In the genomic region with DNA sequence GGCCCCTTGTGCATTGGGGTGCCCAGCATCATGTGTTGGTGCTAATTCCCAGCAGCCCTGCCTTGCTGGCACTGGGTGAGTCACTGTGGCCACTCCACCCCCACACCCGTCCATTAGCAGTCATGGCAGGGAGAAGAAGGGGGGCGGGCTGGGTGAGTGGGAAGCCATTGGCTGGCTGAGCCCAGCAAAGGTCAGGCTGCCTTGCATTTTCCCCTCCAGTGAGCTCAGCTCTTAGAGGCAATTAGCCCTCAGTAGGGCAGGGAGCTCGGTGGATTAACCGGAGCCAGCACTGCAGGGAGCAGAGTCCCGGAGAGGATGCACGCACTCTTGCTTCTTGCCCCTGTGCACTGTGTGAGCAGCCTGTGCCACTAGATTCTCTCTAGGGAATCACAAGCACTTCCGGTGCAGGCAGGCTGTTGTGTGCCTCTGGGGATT, we compare ENCODE assay signal across 9 mouse cellular contexts. TPM values are rescaled to one million over a fixed set of nuclear protein-coding genes. Genes with fewer than 3 reads are reported as not detected.
DNase-seq lines count a peak whose midpoint lies in the region; ATAC-seq lines count a peak whose summit lies in the region.
"Had no signal": no experiment of that assay in that cellular context is flagged by ENCODE, and none has a peak within 500 bp of the region (broad histone marks: within the 10 kb centered on the region; RNA-seq: fewer than 3 reads in every experiment).

No protein-coding gene starts in this region.

- 5% methylated on average over 6 of the region's 7 CpGs for WGBS in forebrain, embryonic 15.5 days
- WGBS in midbrain, embryonic 15.5 days = 5% methylated on average over 7 of the region's 7 CpGs

- peak; percentile 21 for DNase-seq in layer of hippocampus, adult 11-12 months (ENCODE audit: low spot score)
- DNase-seq in layer of hippocampus, adult 9-10 months (ENCODE audit: low spot score) = no peak
- peak; percentile 52 for DNase-seq in kidney, postnatal 14 days
- no peak for DNase-seq in cerebellum, adult 11-12 months
- DNase-seq in lung, adult 18-20 months = no peak
- DNase-seq in lung, postnatal 4 days = no peak
- DNase-seq: liver, embryonic 13.5 days had no signal

- H3K9ac ChIP-seq in forebrain, embryonic 15.5 days (replicated peaks) = no peak overlapping the region
- H3K9ac ChIP-seq in midbrain, embryonic 15.5 days = no peak overlapping the region
- H3K9ac ChIP-seq: liver, embryonic 13.5 days had no signal

- no peak overlapping the region for H3K4me3 ChIP-seq in forebrain, embryonic 15.5 days
- no peak overlapping the region for H3K4me3 ChIP-seq in midbrain, embryonic 15.5 days
- H3K4me3 ChIP-seq: liver, embryonic 13.5 days had no signal

- H3K27ac ChIP-seq in forebrain, embryonic 15.5 days (replicated peaks) = no peak overlapping the region
- H3K27ac ChIP-seq in midbrain, embryonic 15.5 days = peak overlapping the region; percentile 32; the same call in 1 of the 2 replicates
- H3K27ac ChIP-seq: liver, embryonic 13.5 days had no signal

- no peaks in the 10 kb centered on the region for H3K36me3 ChIP-seq in forebrain, embryonic 15.5 days
- H3K36me3 ChIP-seq in midbrain, embryonic 15.5 days (replicated peaks) = no peaks in the 10 kb centered on the region
- H3K36me3 ChIP-seq: liver, embryonic 13.5 days had no signal

- H3K9me3 ChIP-seq in forebrain, embryonic 15.5 days = no peaks in the 10 kb centered on the region
- no peaks in the 10 kb centered on the region for H3K9me3 ChIP-seq in midbrain, embryonic 15.5 days
- H3K9me3 ChIP-seq: liver, embryonic 13.5 days had no signal

- no peaks in the 10 kb centered on the region for H3K27me3 ChIP-seq in forebrain, embryonic 15.5 days
- H3K27me3 ChIP-seq in midbrain, embryonic 15.5 days (replicated peaks) = no peaks in the 10 kb centered on the region

- H3K4me1 ChIP-seq in forebrain, embryonic 15.5 days = peaks cover 27% of the 10 kb centered on the region
- peaks cover 37% of the 10 kb centered on the region for H3K4me1 ChIP-seq in midbrain, embryonic 15.5 days
- H3K4me1 ChIP-seq: liver, embryonic 13.5 days had no signal

- ATAC-seq in forebrain, embryonic 15.5 days (replicated peaks) = peak; percentile 71
- peak; percentile 75 for ATAC-seq in midbrain, embryonic 15.5 days (replicated peaks)

- H3K4me2 ChIP-seq in forebrain, embryonic 15.5 days (replicated peaks) = no peak overlapping the region
- no peak overlapping the region for H3K4me2 ChIP-seq in midbrain, embryonic 15.5 days
- H3K4me2 ChIP-seq: liver, embryonic 13.5 days had no signal

RNA-seq across cellular contexts. Expression of gene Ctnnbl1, which starts 40.9 kb away (rescaled TPM):
- 81.1 and 82.5 TPM in 2 replicates for polyA plus RNA-seq in forebrain, embryonic 15.5 days (2015; fragmentation: Nextera tagmentation; extraction: Ambion mirVana)
- polyA plus RNA-seq in midbrain, embryonic 15.5 days (2015; fragmentation: Nextera tagmentation; extraction: Ambion mirVana) = 68.0 and 68.2 TPM in 2 replicates

Comparison
In these comparisons a context has a peak if more than half of its experiments do, and no peak if none do; other contexts are left out.
1. DNase-seq: peak in layer of hippocampus, adult 11-12 months (single experiment) and kidney, postnatal 14 days (single experiment); none in layer of hippocampus, adult 9-10 months (single experiment), cerebellum, adult 11-12 months (single experiment), lung, adult 18-20 months (0 of 2) and lung, postnatal 4 days (0 of 2).